Mouse (Mus musculus) limb, embryonic 13.5 days (tissue): ENCODE measurements around the gene Pced1b. TPM values are rescaled to one million over a fixed set of nuclear protein-coding genes. Genes with fewer than 3 reads are reported as not detected.

Source experiments
- polyA plus RNA-seq: library from polyadenylated mRNA; unstranded; fragments of >200 nt; fragmentation: Nextera tagmentation; extraction: Ambion mirVana; gene quantifications from 2 replicates; pipeline ENCODE4 v1.2.1, GENCODE M21; 2015

The Pced1b gene
- polyA plus RNA-seq, 1 experiment from 2014 or later = 2.9 TPM

Other genes starting within 250 kb of the Pced1b start
- 76.7 and 85.9 TPM in 2 replicates for gene Slc38a4, start 191.2 kb upstream of the Pced1b start, polyA plus RNA-seq
- 6.3 and 6.7 TPM in 2 replicates for gene Amigo2, start 180 bp downstream of the Pced1b start, polyA plus RNA-seq